Mouse (Mus musculus): Measurements from ENCODE around the gene Gfm1.

DNA sequence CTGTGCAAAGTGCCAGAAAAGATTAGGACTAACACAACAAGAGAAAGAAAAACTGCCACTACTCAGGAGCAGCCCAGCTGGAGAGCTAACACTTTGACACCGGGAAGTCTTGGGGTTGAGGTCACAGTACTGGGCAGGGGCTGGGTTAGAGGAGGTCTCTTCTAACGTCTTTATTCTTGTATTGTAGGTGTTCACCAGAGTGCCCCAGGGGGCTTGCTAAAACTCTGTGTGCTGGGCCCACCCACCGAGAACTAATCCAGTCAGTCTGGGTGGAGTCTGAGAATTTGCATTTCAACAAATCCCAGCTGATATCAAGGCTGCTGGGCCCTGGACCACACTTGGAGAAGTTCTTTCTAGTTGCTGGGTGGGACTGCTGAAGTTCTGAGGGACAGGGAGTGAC, 74.0 kb downstream of the Gfm1 start:
- no peak for TF ChIP-seq POLR2A (IDR thresholded peaks at IDR 0.05; ENCODE audit: insufficient read depth, low read length)
- TF ChIP-seq CTCF (IDR thresholded peaks at IDR 0.05; ENCODE audit: low read depth, low read length): no peak
